Mouse (Mus musculus): Measurements from ENCODE around the gene Rgs16.

The Rgs16 gene

GRCm38 (mm10) chr1:153721565-153722310 lies 18.4 kb upstream of the Rgs16 start:
- no peak for DNase-seq

GRCm38 (mm10) chr1:153723426-153723825 lies 16.7 kb upstream of the Rgs16 start:
- no peak for DNase-seq

- DNase-seq: no peak
Measured at GRCm38 (mm10) chr1:153726636-153727035, 13.5 kb upstream of the Rgs16 start.

- no peak for DNase-seq
Measured at GRCm38 (mm10) chr1:153729806-153730205, 10.3 kb upstream of the Rgs16 start.

- no peak for DNase-seq
Measured at GRCm38 (mm10) chr1:153730671-153731070, 9.5 kb upstream of the Rgs16 start.

- no peak for DNase-seq
Measured at GRCm38 (mm10) chr1:153733181-153733580, 7.0 kb upstream of the Rgs16 start.

- no peak for DNase-seq
Measured at GRCm38 (mm10) chr1:153734866-153735265, 5.3 kb upstream of the Rgs16 start.

GRCm38 (mm10) chr1:153736096-153736495 lies 4.1 kb upstream of the Rgs16 start:
- DNase-seq: no peak

GRCm38 (mm10) chr1:153737101-153738085 lies 2.8 kb upstream of the Rgs16 start:
- no peak for DNase-seq

- DNase-seq: no peak
Measured at GRCm38 (mm10) chr1:153739437-153740015, 623 bp upstream of the Rgs16 start.

- DNase-seq: no peak
Measured at GRCm38 (mm10) chr1:153740775-153741400, 739 bp downstream of the Rgs16 start.

GRCm38 (mm10) chr1:153741551-153742316 lies 1.6 kb downstream of the Rgs16 start:
- DNase-seq: no peak

GRCm38 (mm10) chr1:153742374-153743155 lies 2.4 kb downstream of the Rgs16 start:
- DNase-seq: peak; percentile 46 to 60

GRCm38 (mm10) chr1:153746119-153746670 lies 6.0 kb downstream of the Rgs16 start:
- no peak for DNase-seq

- DNase-seq: peak; percentile 55 to 67
Measured at GRCm38 (mm10) chr1:153746728-153747127, 6.6 kb downstream of the Rgs16 start.

GRCm38 (mm10) chr1:153747861-153748530 lies 7.8 kb downstream of the Rgs16 start:
- DNase-seq: peak in 1 of 2 experiments; percentile 13

- DNase-seq: peak in 1 of 2 experiments; percentile 42
Measured at GRCm38 (mm10) chr1:153748549-153748948, 8.4 kb downstream of the Rgs16 start.

GRCm38 (mm10) chr1:153749211-153749801 lies 9.2 kb downstream of the Rgs16 start, which contains the start of gene Rnasel:
Gene Rnasel (plus strand): TSS chr1:153749426.
- DNase-seq: peak; percentile 68 to 76

- no peak for DNase-seq
Measured at GRCm38 (mm10) chr1:153750054-153750453, 9.9 kb downstream of the Rgs16 start.
